Mouse (Mus musculus): ENCODE results near the gene Hectd1. TPM values are rescaled to one million over a fixed set of nuclear protein-coding genes. Genes with fewer than 3 reads are reported as not detected.

The Hectd1 gene
- polyA plus RNA-seq, 1 experiment from 2014 or later, result 44.2 TPM

- H3K4me1 ChIP-seq, result no peaks in the 10 kb centered on the region
Measured at GRCm38 (mm10) chr12:51855872-51856271, 26.5 kb upstream of the Hectd1 start.

DNA sequence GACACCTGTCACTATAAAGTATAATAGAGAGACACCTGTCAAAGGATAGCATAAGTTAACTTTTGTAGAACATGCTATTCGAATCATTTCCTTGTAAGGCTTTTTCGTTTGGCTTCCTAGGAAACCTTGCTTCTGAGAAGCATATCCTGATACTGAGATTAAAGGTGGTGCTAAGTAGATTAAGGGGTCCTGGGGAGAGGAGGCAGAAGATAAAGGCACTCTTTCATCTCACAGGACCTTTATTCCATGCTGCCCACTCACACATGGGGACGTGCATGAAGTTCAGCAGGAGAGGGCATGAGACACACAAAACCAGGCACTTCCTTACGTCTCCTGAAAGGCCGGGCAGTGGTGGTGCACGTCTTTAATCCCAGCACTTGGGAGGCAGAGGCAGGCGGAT lies 26.1 kb upstream of the Hectd1 start:
- no peak for ATAC-seq (ENCODE audit: low FRiP score, low read depth)
- Histone ChIP-seq H3K4me2 (replicated peaks) (no peak overlapping the region), H3K27me3 (no peaks in the 10 kb centered on the region)

More at GRCm38 (mm10) chr12:51855872-51856271, 26.5 kb upstream of the Hectd1 start:
- 91% methylated on average over 2 of the region's 2 CpGs for WGBS
- no peak for ATAC-seq (ENCODE audit: low FRiP score, low read depth)
- Histone ChIP-seq H3K27me3 (no peaks in the 10 kb centered on the region), H3K9me3 (no peaks in the 10 kb centered on the region), H3K9ac (no peak overlapping the region), H3K4me3 (no peak overlapping the region), H3K27ac (no peak overlapping the region), H3K36me3 (no peaks in the 10 kb centered on the region), H3K4me2 (replicated peaks) (no peak overlapping the region)

DNA sequence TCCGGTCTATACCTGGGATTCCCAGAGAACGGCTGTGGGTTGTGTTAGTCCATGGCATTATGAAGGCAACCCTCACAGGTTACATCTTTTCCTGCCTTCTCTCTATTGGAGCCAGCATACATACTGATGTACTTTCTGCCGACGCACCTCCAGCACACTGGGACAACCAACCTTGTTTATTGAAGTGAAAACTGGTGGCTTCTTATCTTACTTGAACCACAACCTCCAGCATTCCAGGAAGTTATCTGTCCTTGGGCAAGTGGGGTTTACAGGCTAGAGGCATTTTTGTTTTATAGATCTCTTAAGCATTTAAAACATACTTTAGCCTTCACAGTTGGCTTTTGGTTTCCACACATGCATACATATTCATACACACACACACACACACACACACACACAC lies 22.3 kb upstream of the Hectd1 start:
- no peak overlapping the region for H3K4me2 ChIP-seq (replicated peaks)
- ATAC-seq (ENCODE audit: low FRiP score, low read depth), result no peak
- H3K9ac ChIP-seq, result no peak overlapping the region
- H3K9me3 ChIP-seq, result no peaks in the 10 kb centered on the region
- H3K4me3 ChIP-seq, result no peak overlapping the region
- no peak overlapping the region for H3K27ac ChIP-seq
- H3K27me3 ChIP-seq, result no peaks in the 10 kb centered on the region
- 89% methylated on average over 4 of the region's 4 CpGs for WGBS
- H3K4me1 ChIP-seq, result no peaks in the 10 kb centered on the region
- no peaks in the 10 kb centered on the region for H3K36me3 ChIP-seq

More for the DNA sequence above, 26.1 kb upstream of the Hectd1 start:
- Histone ChIP-seq H3K27ac (no peak overlapping the region), H3K36me3 (no peaks in the 10 kb centered on the region), H3K9me3 (no peaks in the 10 kb centered on the region), H3K9ac (no peak overlapping the region), H3K4me3 (no peak overlapping the region), H3K4me1 (no peaks in the 10 kb centered on the region)
- 81% methylated on average over 7 of the region's 7 CpGs for WGBS

- H3K4me3 ChIP-seq, result no peak overlapping the region
- H3K4me1 ChIP-seq, result no peaks in the 10 kb centered on the region
- ATAC-seq (ENCODE audit: low FRiP score, low read depth), result no peak
- no peak overlapping the region for H3K9ac ChIP-seq
- no peaks in the 10 kb centered on the region for H3K27me3 ChIP-seq
- H3K9me3 ChIP-seq, result no peaks in the 10 kb centered on the region
- WGBS, result 87% methylated on average over 3 of the region's 3 CpGs
- H3K27ac ChIP-seq, result no peak overlapping the region
- no peaks in the 10 kb centered on the region for H3K36me3 ChIP-seq
- no peak overlapping the region for H3K4me2 ChIP-seq (replicated peaks)
Measured at GRCm38 (mm10) chr12:51851155-51851554, 21.8 kb upstream of the Hectd1 start.

- Histone ChIP-seq H3K36me3 (no peaks in the 10 kb centered on the region), H3K9ac (no peak overlapping the region), H3K9me3 (no peaks in the 10 kb centered on the region), H3K4me3 (no peak overlapping the region), H3K27me3 (no peaks in the 10 kb centered on the region), H3K4me1 (no peaks in the 10 kb centered on the region), H3K27ac (no peak overlapping the region), H3K4me2 (replicated peaks) (no peak overlapping the region)
- WGBS, result 83% methylated on average over 4 of the region's 4 CpGs
- ATAC-seq (ENCODE audit: low FRiP score, low read depth), result no peak
Measured at GRCm38 (mm10) chr12:51850339-51850738, 21.0 kb upstream of the Hectd1 start.

DNA sequence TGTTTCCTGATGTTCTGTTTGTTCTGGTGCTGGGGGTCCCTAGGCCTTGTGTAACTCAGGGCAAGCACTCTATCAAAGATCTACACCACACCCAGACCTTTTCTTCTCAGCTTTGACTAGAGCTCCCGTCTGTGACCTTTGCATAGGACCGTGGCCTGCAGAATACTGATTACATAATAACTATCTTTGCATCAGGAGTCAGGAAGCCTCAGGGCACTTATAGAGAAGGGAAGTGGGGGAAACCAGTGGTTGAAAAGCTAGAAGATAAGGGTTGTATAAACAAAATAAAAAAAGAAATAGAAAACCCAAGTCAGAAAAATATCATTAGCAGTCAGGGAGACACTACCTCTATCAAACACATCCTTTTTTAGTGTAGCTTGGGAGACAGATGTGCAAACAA lies 20.6 kb upstream of the Hectd1 start:
- no peak for ATAC-seq (ENCODE audit: low FRiP score, low read depth)
- WGBS, result 91% methylated on average over 2 of the region's 2 CpGs
- no peak overlapping the region for H3K27ac ChIP-seq

GRCm38 (mm10) chr12:51847953-51848680 lies 18.8 kb upstream of the Hectd1 start:
- H3K9ac ChIP-seq, result no peak overlapping the region
- H3K36me3 ChIP-seq, result no peaks in the 10 kb centered on the region
- no peak for ATAC-seq (ENCODE audit: low FRiP score, low read depth)
- no peaks in the 10 kb centered on the region for H3K27me3 ChIP-seq
- H3K4me1 ChIP-seq, result peaks cover 7% of the 10 kb centered on the region; the same call in 1 of the 2 replicates
- no peak overlapping the region for H3K4me3 ChIP-seq
- no peak overlapping the region for H3K27ac ChIP-seq
- WGBS, result 66% methylated on average over 9 of the region's 9 CpGs
- no peak overlapping the region for H3K4me2 ChIP-seq (replicated peaks)
- H3K9me3 ChIP-seq, result no peaks in the 10 kb centered on the region

More for the DNA sequence above, 20.6 kb upstream of the Hectd1 start:
- no peak overlapping the region for H3K4me2 ChIP-seq (replicated peaks)
- no peaks in the 10 kb centered on the region for H3K27me3 ChIP-seq
- H3K36me3 ChIP-seq, result no peaks in the 10 kb centered on the region
- H3K4me1 ChIP-seq, result no peaks in the 10 kb centered on the region
- H3K9me3 ChIP-seq, result no peaks in the 10 kb centered on the region
- no peak overlapping the region for H3K4me3 ChIP-seq
- no peak overlapping the region for H3K9ac ChIP-seq

GRCm38 (mm10) chr12:51845261-51845660 lies 15.9 kb upstream of the Hectd1 start:
- ATAC-seq (ENCODE audit: low FRiP score, low read depth), result peak; percentile 30; the same call in 1 of the 2 replicates
- peaks cover 7% of the 10 kb centered on the region; the same call in 1 of the 2 replicates for H3K4me1 ChIP-seq
- H3K27me3 ChIP-seq, result no peaks in the 10 kb centered on the region
- H3K36me3 ChIP-seq, result no peaks in the 10 kb centered on the region
- H3K27ac ChIP-seq, result no peak overlapping the region
- no peaks in the 10 kb centered on the region for H3K9me3 ChIP-seq
- peak overlapping the region; percentile 50 for H3K4me3 ChIP-seq
- H3K4me2 ChIP-seq (replicated peaks), result peak overlapping the region; percentile 66
- WGBS, result 26% methylated on average over 1 of the region's 1 CpGs
- no peak overlapping the region for H3K9ac ChIP-seq

DNA sequence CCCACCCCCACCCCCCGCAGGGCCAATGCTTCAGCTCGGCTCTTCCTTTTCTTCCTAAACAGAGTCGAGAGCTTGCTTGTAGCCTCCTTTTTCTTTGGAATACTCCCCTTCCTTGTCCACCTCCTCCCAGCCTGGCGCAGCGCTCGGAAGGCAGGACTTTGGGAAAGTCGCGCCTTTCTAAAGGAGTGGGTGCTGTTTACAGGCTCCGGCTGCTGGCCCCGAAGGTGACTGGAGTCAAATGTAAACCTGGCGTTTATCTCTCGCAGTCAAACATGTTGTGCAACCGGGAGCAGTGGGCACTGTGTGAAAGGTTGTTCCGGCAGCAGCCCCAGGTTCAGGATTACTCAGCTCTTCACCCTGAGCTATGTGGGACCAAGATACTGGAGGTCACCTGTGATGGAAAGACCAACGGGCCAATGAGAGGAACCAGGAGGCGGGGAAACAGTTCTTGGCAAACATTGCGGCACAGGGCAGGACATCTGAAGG lies 15.5 kb upstream of the Hectd1 start:
- WGBS, result 1% methylated on average over 17 of the region's 17 CpGs

DNA sequence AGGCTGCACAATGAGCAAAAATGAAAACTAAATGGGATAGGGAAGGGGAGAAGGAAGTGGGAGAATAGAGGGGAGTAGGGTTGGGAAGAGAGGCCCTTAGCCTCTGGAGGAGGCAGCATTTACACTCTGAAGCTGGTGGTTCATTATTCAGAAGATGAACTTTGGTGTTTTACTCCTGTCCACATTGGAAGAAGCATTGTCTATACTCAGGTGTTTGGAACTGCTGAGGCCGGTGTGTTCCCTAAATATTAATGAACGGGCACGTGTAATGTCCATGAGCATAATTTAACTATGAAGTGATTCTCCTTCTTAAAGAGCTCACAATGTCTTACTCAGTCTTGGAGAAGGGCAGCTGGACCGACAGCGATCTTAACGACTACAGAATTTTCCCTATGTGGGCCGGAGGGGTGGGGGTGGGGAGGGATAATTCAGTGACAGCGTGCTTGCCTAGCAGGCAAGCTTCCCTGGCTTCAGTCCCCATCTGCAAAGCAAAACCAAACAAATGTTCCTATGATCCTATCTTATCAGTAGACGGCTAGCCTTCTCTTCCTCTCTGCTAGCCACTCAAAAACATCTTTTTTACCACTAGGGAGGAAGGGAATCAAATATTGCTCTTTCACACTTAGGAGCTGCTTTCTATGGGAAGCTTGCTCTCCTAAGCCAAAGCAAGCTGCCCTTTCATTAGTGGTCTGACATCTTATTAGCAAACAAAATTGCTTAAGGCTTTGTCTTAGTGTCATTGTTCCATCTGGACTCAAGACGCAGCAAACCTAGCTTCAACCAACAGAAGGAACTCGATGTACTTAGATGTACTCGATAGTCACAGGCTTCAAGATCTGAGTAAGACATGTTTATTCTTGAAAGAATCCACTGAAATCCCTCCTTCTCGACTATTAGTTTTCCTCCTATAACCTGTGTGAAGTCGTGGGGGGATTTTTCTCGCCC lies 14.5 kb upstream of the Hectd1 start:
- 42% methylated on average over 15 of the region's 15 CpGs for WGBS
- Histone ChIP-seq H3K4me1 (peaks cover 7% of the 10 kb centered on the region; the same call in 1 of the 2 replicates), H3K9me3 (no peaks in the 10 kb centered on the region), H3K27ac (no peak overlapping the region), H3K9ac (no peak overlapping the region), H3K4me3 (peak overlapping the region; percentile 50), H3K36me3 (no peaks in the 10 kb centered on the region), H3K27me3 (no peaks in the 10 kb centered on the region), H3K4me2 (replicated peaks) (peak overlapping the region; percentile 66)
- ATAC-seq (ENCODE audit: low FRiP score, low read depth), result no peak

More for the DNA sequence above, 15.5 kb upstream of the Hectd1 start:
- ATAC-seq (ENCODE audit: low FRiP score, low read depth), result peak; percentile 98
- Histone ChIP-seq H3K4me3 (peak overlapping the region; percentile 50), H3K27ac (peak overlapping the region; percentile 49), H3K27me3 (no peaks in the 10 kb centered on the region), H3K9ac (peak overlapping the region; percentile 70), H3K36me3 (no peaks in the 10 kb centered on the region), H3K4me1 (peaks cover 7% of the 10 kb centered on the region; the same call in 1 of the 2 replicates), H3K4me2 (replicated peaks) (peak overlapping the region; percentile 66), H3K9me3 (no peaks in the 10 kb centered on the region)

DNA sequence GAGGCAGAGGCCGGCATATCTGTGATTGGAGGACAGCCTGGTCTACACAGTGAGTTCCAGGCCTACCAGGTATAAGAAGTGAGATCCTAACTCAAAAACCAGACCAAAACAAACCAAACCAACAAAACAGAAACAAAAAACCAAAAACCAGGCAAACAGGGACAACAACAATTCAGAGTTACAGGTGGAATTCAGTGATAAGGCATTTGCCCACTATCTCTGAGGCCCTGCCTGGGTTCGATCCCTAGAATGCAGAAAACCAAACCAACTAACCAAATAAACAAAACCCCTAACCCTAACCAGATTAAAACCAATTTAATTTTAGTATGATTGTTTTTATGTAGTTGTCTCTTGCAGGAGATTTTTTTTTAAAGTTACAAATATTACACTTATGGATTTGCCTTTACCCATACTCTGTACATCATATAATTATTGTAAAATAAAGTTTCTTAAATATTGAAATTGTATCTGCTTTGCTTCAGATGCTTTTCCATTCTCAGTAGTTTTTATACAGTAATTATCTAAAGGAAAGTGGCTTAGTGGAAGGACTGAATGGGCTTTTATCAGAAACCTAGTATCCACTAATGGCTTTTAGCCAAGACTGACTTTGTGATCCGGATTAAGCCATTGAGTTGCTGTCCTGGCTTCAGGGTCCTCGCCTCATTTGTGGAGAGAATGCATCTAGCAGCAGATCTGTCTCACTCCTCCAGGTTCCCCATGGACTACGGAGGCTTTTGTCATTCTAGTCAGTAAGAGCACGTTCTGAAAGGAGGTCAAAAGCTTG lies 12.9 kb upstream of the Hectd1 start:
- ATAC-seq (ENCODE audit: low FRiP score, low read depth), result no peak
- Histone ChIP-seq H3K9me3 (no peaks in the 10 kb centered on the region), H3K4me2 (replicated peaks) (no peak overlapping the region), H3K4me1 (peaks cover 9% of the 10 kb centered on the region; the same call in 1 of the 2 replicates), H3K27ac (no peak overlapping the region), H3K36me3 (no peaks in the 10 kb centered on the region), H3K9ac (no peak overlapping the region), H3K27me3 (no peaks in the 10 kb centered on the region), H3K4me3 (no peak overlapping the region)
- WGBS, result 69% methylated on average over 6 of the region's 6 CpGs

Measured in limb, embryonic 13.5 days (tissue).